Comparison of ENCODE assay signal across 8 mouse cellular contexts in genomic region chr3:130729472-130730188, GRCm38 (mm10). TPM values are rescaled to one million over a fixed set of nuclear protein-coding genes. Genes with fewer than 3 reads are reported as not detected.
DNase-seq lines count a peak whose midpoint lies in the region; ATAC-seq and TF ChIP-seq lines count a peak whose summit lies in the region.

No protein-coding gene starts in this region.

- peak overlapping the region; percentile 58 for H3K4me2 ChIP-seq in forebrain, embryonic 16.5 days (ENCODE audit: low read length)
- peak overlapping the region; percentile 77 for H3K4me2 ChIP-seq in intestine, postnatal 0 days (replicated peaks; ENCODE audit: low read depth)
- H3K4me2 ChIP-seq in liver, embryonic 12.5 days: peak overlapping the region; percentile 77

- peak; percentile 39 to 44 for DNase-seq in right cerebral cortex, adult 2 months (ENCODE audit: low spot score in 2 of 2)
- no peak for DNase-seq in right cerebral cortex, adult 18-20 months
- DNase-seq in thymus, postnatal 0 days (ENCODE audit: low spot score): peak; percentile 63

- H3K4me1 ChIP-seq in bone marrow macrophage, adult 2 months (ENCODE audit: control insufficient read depth, insufficient read depth, low read length): peaks cover 14% of the 10 kb centered on the region
- peaks cover 20% of the 10 kb centered on the region for H3K4me1 ChIP-seq in forebrain, embryonic 16.5 days (replicated peaks; ENCODE audit: control insufficient read depth, insufficient read depth, low read length)
- H3K4me1 ChIP-seq in intestine, postnatal 0 days (replicated peaks; ENCODE audit: control insufficient read depth, insufficient read depth, low read length): 0 out of 2 replicates have a peak, but pooled peaks cover 11% of the 10 kb centered on the region
- peaks cover 27% of the 10 kb centered on the region for H3K4me1 ChIP-seq in liver, embryonic 12.5 days

- no peaks in the 10 kb centered on the region for H3K27me3 ChIP-seq in forebrain, embryonic 16.5 days (replicated peaks; ENCODE audit: control insufficient read depth, insufficient read depth, low read length)
- no peaks in the 10 kb centered on the region for H3K27me3 ChIP-seq in intestine, postnatal 0 days (replicated peaks; ENCODE audit: control insufficient read depth, insufficient read depth, low read length)
- peaks cover 7% of the 10 kb centered on the region; the same call in 1 of the 2 replicates for H3K27me3 ChIP-seq in liver, embryonic 12.5 days (replicated peaks)

- no peak for TF ChIP-seq CTCF in bone marrow macrophage, adult 2 months (IDR thresholded peaks at IDR 0.05; ENCODE audit: low read depth, low read length)
- TF ChIP-seq CTCF in intestine, postnatal 0 days (IDR thresholded peaks at IDR 0.05; ENCODE audit: low read depth): peak; percentile 55

- peak overlapping the region; percentile 42 for H3K27ac ChIP-seq in bone marrow macrophage, adult 2 months (ENCODE audit: insufficient read depth, low read depth, low read length)
- H3K27ac ChIP-seq in forebrain, embryonic 16.5 days (ENCODE audit: low read length): peak overlapping the region; percentile 88
- H3K27ac ChIP-seq in intestine, postnatal 0 days (ENCODE audit: low read depth, low read length): peak overlapping the region; percentile 85
- peak overlapping the region; percentile 87 for H3K27ac ChIP-seq in liver, embryonic 12.5 days

- no peaks in the 10 kb centered on the region for H3K9me3 ChIP-seq in forebrain, embryonic 16.5 days (ENCODE audit: control insufficient read depth, low read length)
- no peaks in the 10 kb centered on the region for H3K9me3 ChIP-seq in intestine, postnatal 0 days (ENCODE audit: control insufficient read depth)
- no peaks in the 10 kb centered on the region for H3K9me3 ChIP-seq in liver, embryonic 12.5 days (replicated peaks)

- peaks cover 28% of the 10 kb centered on the region; the same call in 1 of the 2 replicates for H3K36me3 ChIP-seq in forebrain, embryonic 16.5 days (ENCODE audit: control insufficient read depth, insufficient read depth)
- H3K36me3 ChIP-seq in intestine, postnatal 0 days (ENCODE audit: control insufficient read depth, insufficient read depth): peaks cover 39% of the 10 kb centered on the region
- peaks cover 45% of the 10 kb centered on the region for H3K36me3 ChIP-seq in liver, embryonic 12.5 days

- H3K9ac ChIP-seq in forebrain, embryonic 16.5 days (replicated peaks; ENCODE audit: low read depth, low read length): peak overlapping the region; percentile 95
- H3K9ac ChIP-seq in intestine, postnatal 0 days (ENCODE audit: low read depth, low read length): peak overlapping the region; percentile 93
- peak overlapping the region; percentile 96 for H3K9ac ChIP-seq in liver, embryonic 12.5 days

- WGBS in forebrain, embryonic 16.5 days: under 1% methylated on average over 58 of the region's 58 CpGs
- under 1% methylated on average over 58 of the region's 58 CpGs for WGBS in intestine, postnatal 0 days
- WGBS in liver, embryonic 12.5 days (ENCODE audit: insufficient replicate concordance): under 1% methylated on average over 58 of the region's 58 CpGs

- peak overlapping the region; percentile 82 for H3K4me3 ChIP-seq in bone marrow macrophage, adult 2 months (ENCODE audit: insufficient read depth, low read length)
- H3K4me3 ChIP-seq in forebrain, embryonic 16.5 days (replicated peaks; ENCODE audit: low read length): peak overlapping the region; percentile 100
- H3K4me3 ChIP-seq in intestine, postnatal 0 days (ENCODE audit: low read depth, low read length): peak overlapping the region; percentile 95
- peak overlapping the region; percentile 96 for H3K4me3 ChIP-seq in liver, embryonic 12.5 days

- no peak; the same call in 1 of the 2 replicates for ATAC-seq in forebrain, embryonic 16.5 days
- ATAC-seq in intestine, postnatal 0 days: peak; percentile 68
- peak; percentile 67 for ATAC-seq in liver, embryonic 12.5 days
- 0 out of 2 replicates have a peak, but pooled peaks have one; percentile 18 for ATAC-seq in monocyte, adult 5-6 weeks (replicated peaks; ENCODE audit: insufficient number of reproducible peaks, low FRiP score, low TSS enrichment, poor library complexity, severe bottlenecking)

- TF ChIP-seq POLR2A in bone marrow macrophage, adult 2 months (IDR thresholded peaks at IDR 0.05; ENCODE audit: borderline replicate concordance, low read depth, low read length): no peak

RNA-seq across cellular contexts. Expression of gene Rpl34, which starts 0.6 kb away (rescaled TPM):
- 1,114 and 1,261 TPM in 2 replicates for polyA plus RNA-seq in bone marrow macrophage, adult 2 months (2012; ENCODE audit: insufficient read depth, insufficient read length, missing spikeins)
- polyA plus RNA-seq in forebrain, embryonic 16.5 days (2015; fragmentation: Nextera tagmentation; extraction: Ambion mirVana): 526 and 528 TPM in 2 replicates
- 579 and 584 TPM in 2 replicates for polyA plus RNA-seq in intestine, postnatal 0 days (2015; fragmentation: Nextera tagmentation; extraction: Ambion mirVana)
- polyA plus RNA-seq in liver, embryonic 12.5 days (2016; fragmentation: Nextera tagmentation; extraction: Ambion mirVana): 756 and 816 TPM in 2 replicates
- total RNA-seq in monocyte, adult 5-6 weeks (2017): 2,637 to 3,542 TPM (median 3,151 TPM) in 3 replicates
- polyA plus RNA-seq in thymus, postnatal 0 days (2015; fragmentation: Nextera tagmentation; extraction: Ambion mirVana): 1,349 and 1,390 TPM in 2 replicates

RNA-seq across cellular contexts. Expression of gene Ostc, which starts 20.4 kb away (rescaled TPM):
- polyA plus RNA-seq in bone marrow macrophage, adult 2 months (2012; ENCODE audit: insufficient read depth, insufficient read length, missing spikeins): 97.7 and 104 TPM in 2 replicates
- 235 and 243 TPM in 2 replicates for polyA plus RNA-seq in forebrain, embryonic 16.5 days (2015; fragmentation: Nextera tagmentation; extraction: Ambion mirVana)
- polyA plus RNA-seq in intestine, postnatal 0 days (2015; fragmentation: Nextera tagmentation; extraction: Ambion mirVana): 259 and 278 TPM in 2 replicates
- polyA plus RNA-seq in liver, embryonic 12.5 days (2016; fragmentation: Nextera tagmentation; extraction: Ambion mirVana): 215 and 221 TPM in 2 replicates
- total RNA-seq in monocyte, adult 5-6 weeks (2017): 102 to 107 TPM (median 105 TPM) in 3 replicates
- polyA plus RNA-seq in thymus, postnatal 0 days (2015; fragmentation: Nextera tagmentation; extraction: Ambion mirVana): 341 and 352 TPM in 2 replicates
